Mouse (Mus musculus): ENCODE measurements around the gene Amd1. TPM values are rescaled to one million over a fixed set of nuclear protein-coding genes. Genes with fewer than 3 reads are reported as not detected.

Amd1 gene
- polyA plus RNA-seq, 1 experiment, result 34.0 TPM

GRCm38 (mm10) chr10:40339351-40339964 is 37.5 kb upstream of the Amd1 start, which contains the start of gene Cdk19:
Cdk19 (plus strand) TSS chr10:40339564.
- TF ChIP-seq MYOD1 (IDR thresholded peaks at IDR 0.05; ENCODE audit: control insufficient read depth in 1 of 3, insufficient read length in 2 of 3, low read depth in 2 of 3), result no peak
- no peak for TF ChIP-seq REST (IDR thresholded peaks at IDR 0.05; ENCODE audit: insufficient read depth, insufficient read length)
- TF ChIP-seq POLR2AphosphoS2 (IDR thresholded peaks at IDR 0.05; ENCODE audit: insufficient read length, low read depth), result no peak
- no peak for TF ChIP-seq USF1 (IDR thresholded peaks at IDR 0.05; ENCODE audit: low read depth)
- TF ChIP-seq E2F4 (IDR thresholded peaks at IDR 0.05; ENCODE audit: insufficient read depth), result no peak
- TF ChIP-seq TCF12 (IDR thresholded peaks at IDR 0.05; ENCODE audit: insufficient read depth, poor library complexity, severe bottlenecking), result no peak
- no peak for TF ChIP-seq MYOG (IDR thresholded peaks at IDR 0.05; ENCODE audit: control insufficient read depth in 1 of 3, insufficient read depth in 1 of 3, insufficient read length in 2 of 3, low read depth in 2 of 3)
- no peak for TF ChIP-seq POLR2A (IDR thresholded peaks at IDR 0.05; ENCODE audit: insufficient read length, low read depth)
- no peak for TF ChIP-seq SRF (IDR thresholded peaks at IDR 0.05; ENCODE audit: control insufficient read depth, insufficient read length, low read depth)
- TF ChIP-seq MAX (IDR thresholded peaks at IDR 0.05; ENCODE audit: low read depth), result no peak
- no peak for TF ChIP-seq CEBPB (IDR thresholded peaks at IDR 0.05; ENCODE audit: insufficient read depth, poor library complexity, severe bottlenecking)
- TF ChIP-seq TCF3 (IDR thresholded peaks at IDR 0.05; ENCODE audit: insufficient read length, low read depth), result no peak
- no peaks in the 10 kb centered on the region for H3K79me2 ChIP-seq (ENCODE audit: control insufficient read depth, insufficient read depth)
- H3ac ChIP-seq (ENCODE audit: control insufficient read depth, insufficient read length), result no peak within 1 kb of the TSS
- H3K36me3 ChIP-seq (ENCODE audit: control insufficient read depth, insufficient read depth), result no peaks in the 10 kb centered on the region
- H3K27me3 ChIP-seq (ENCODE audit: control insufficient read depth, insufficient read depth, insufficient read length), result no peaks in the 10 kb centered on the region
- H3K4me2 ChIP-seq (ENCODE audit: low read depth), result no peak within 1 kb of the TSS
- H3K4me3 ChIP-seq, result no peak within 1 kb of the TSS

GRCm38 (mm10) chr10:40332864-40333263 is 30.9 kb upstream of the Amd1 start:
- H3ac ChIP-seq (ENCODE audit: control insufficient read depth, insufficient read length), result no peak overlapping the region
- H3K36me3 ChIP-seq (ENCODE audit: control insufficient read depth, insufficient read depth), result no peaks in the 10 kb centered on the region
- H3K27me3 ChIP-seq (ENCODE audit: control insufficient read depth, insufficient read depth, insufficient read length), result no peaks in the 10 kb centered on the region
- H3K4me3 ChIP-seq, result no peak overlapping the region
- no peak for TF ChIP-seq POLR2A (IDR thresholded peaks at IDR 0.05; ENCODE audit: insufficient read length, low read depth)
- TF ChIP-seq CEBPB (IDR thresholded peaks at IDR 0.05; ENCODE audit: insufficient read depth, poor library complexity, severe bottlenecking), result no peak
- no peak for TF ChIP-seq SRF (IDR thresholded peaks at IDR 0.05; ENCODE audit: control insufficient read depth, insufficient read length, low read depth)
- TF ChIP-seq MYOD1 (IDR thresholded peaks at IDR 0.05; ENCODE audit: control insufficient read depth in 1 of 3, insufficient read length in 2 of 3, low read depth in 2 of 3), result no peak
- no peak for TF ChIP-seq TCF3 (IDR thresholded peaks at IDR 0.05; ENCODE audit: insufficient read length, low read depth)
- no peak for TF ChIP-seq E2F4 (IDR thresholded peaks at IDR 0.05; ENCODE audit: insufficient read depth)
- no peak for TF ChIP-seq TCF12 (IDR thresholded peaks at IDR 0.05; ENCODE audit: insufficient read depth, poor library complexity, severe bottlenecking)
- TF ChIP-seq USF1 (IDR thresholded peaks at IDR 0.05; ENCODE audit: low read depth), result no peak
- no peak for TF ChIP-seq MYOG (IDR thresholded peaks at IDR 0.05; ENCODE audit: control insufficient read depth in 1 of 3, insufficient read depth in 1 of 3, insufficient read length in 2 of 3, low read depth in 2 of 3)
- no peak for TF ChIP-seq MAX (IDR thresholded peaks at IDR 0.05; ENCODE audit: low read depth)
- TF ChIP-seq POLR2AphosphoS2 (IDR thresholded peaks at IDR 0.05; ENCODE audit: insufficient read length, low read depth), result no peak
- TF ChIP-seq REST (IDR thresholded peaks at IDR 0.05; ENCODE audit: insufficient read depth, insufficient read length), result no peak
- no peaks in the 10 kb centered on the region for H3K79me2 ChIP-seq (ENCODE audit: control insufficient read depth, insufficient read depth)
- H3K4me2 ChIP-seq (ENCODE audit: low read depth), result no peak overlapping the region

DNA sequence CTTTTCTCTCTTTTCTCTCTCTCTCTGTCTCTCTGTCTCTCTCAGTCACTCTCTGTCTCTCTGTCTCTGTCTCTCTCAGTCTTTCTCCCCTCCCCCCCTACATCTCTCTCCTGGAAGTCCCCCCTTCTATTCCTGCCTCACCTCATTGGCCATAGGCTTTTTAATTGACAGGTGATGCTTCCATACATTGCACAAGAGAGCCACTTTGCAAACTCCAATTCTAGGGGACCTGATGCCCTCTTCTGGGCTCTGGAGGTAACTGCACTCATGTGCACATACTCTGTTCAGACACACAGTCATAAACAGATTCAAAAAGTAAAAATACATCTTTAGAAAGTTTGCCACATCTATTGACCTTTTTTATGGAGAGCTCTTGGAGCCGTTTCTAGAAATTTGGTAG is 28.3 kb upstream of the Amd1 start:
- Histone ChIP-seq H3K4me2 (ENCODE audit: low read depth) (no peak overlapping the region), H3K27me3 (ENCODE audit: control insufficient read depth, insufficient read depth, insufficient read length) (no peaks in the 10 kb centered on the region), H3ac (ENCODE audit: control insufficient read depth, insufficient read length) (no peak overlapping the region), H3K4me3 (no peak overlapping the region), H3K36me3 (ENCODE audit: control insufficient read depth, insufficient read depth) (no peaks in the 10 kb centered on the region), H3K79me2 (ENCODE audit: control insufficient read depth, insufficient read depth) (no peaks in the 10 kb centered on the region)
- TF ChIP-seq USF1 (IDR thresholded peaks at IDR 0.05; ENCODE audit: low read depth) (no peak), CEBPB (IDR thresholded peaks at IDR 0.05; ENCODE audit: insufficient read depth, poor library complexity, severe bottlenecking) (no peak), TCF12 (IDR thresholded peaks at IDR 0.05; ENCODE audit: insufficient read depth, poor library complexity, severe bottlenecking) (no peak)

DNA sequence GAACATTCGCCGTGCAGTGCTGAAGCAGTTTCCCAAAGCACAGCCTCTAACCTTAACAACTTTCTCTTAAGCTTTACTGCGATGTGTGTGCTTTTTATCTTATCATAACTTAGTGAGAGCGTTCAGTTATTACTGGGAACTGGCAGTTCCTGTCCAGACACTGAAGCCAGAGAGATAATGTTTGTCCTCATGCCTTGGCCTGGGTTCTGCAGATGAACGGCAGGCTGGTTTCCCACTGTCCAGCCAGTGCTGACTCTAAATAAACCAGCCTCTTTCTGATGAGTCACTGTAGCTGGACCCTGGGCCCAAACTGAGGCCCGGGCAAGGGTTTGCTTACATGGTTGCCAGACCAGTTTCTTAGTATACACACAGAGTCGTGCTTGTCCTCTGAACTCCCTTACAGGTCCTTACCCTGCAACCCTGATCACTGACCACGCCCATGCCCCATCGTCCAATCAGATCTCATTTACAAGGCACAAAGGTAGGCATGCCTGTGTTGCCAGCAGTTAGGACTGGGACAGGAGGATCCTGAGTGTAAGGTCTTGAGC is 26.1 kb upstream of the Amd1 start:
- H3K36me3 ChIP-seq (ENCODE audit: control insufficient read depth, insufficient read depth), result no peaks in the 10 kb centered on the region
- no peak overlapping the region for H3K4me3 ChIP-seq

DNA sequence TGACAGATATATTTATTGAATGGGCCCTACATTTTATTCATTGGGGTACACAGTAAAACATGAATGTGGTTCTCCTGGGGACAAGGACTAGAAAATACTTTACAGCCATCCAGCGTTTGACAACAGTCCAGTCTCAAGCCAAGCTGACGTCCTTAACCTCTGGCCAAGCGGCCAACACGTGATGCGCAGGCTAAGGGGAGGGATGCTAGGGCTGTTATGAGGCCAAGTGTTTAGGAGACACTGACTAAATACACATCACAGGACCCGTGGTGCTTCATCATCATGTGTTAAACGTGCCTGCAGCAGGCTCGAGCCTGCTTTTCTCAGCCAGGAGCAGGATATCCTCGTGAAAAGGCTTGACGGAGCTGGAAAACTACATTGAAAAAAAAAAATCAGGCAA is 18.3 kb upstream of the Amd1 start:
- Histone ChIP-seq H3K27me3 (ENCODE audit: control insufficient read depth, insufficient read depth, insufficient read length) (no peaks in the 10 kb centered on the region), H3K36me3 (ENCODE audit: control insufficient read depth, insufficient read depth) (no peaks in the 10 kb centered on the region), H3K4me2 (ENCODE audit: low read depth) (no peak overlapping the region), H3K79me2 (ENCODE audit: control insufficient read depth, insufficient read depth) (no peaks in the 10 kb centered on the region), H3K4me3 (no peak overlapping the region), H3ac (ENCODE audit: control insufficient read depth, insufficient read length) (no peak overlapping the region)
- TF ChIP-seq MYOG (IDR thresholded peaks at IDR 0.05; ENCODE audit: control insufficient read depth in 1 of 3, insufficient read depth in 1 of 3, insufficient read length in 2 of 3, low read depth in 2 of 3), result no peak
- TF ChIP-seq TCF12 (IDR thresholded peaks at IDR 0.05; ENCODE audit: insufficient read depth, poor library complexity, severe bottlenecking), result no peak
- TF ChIP-seq TCF3 (IDR thresholded peaks at IDR 0.05; ENCODE audit: insufficient read length, low read depth), result no peak
- no peak for TF ChIP-seq REST (IDR thresholded peaks at IDR 0.05; ENCODE audit: insufficient read depth, insufficient read length)
- TF ChIP-seq SRF (IDR thresholded peaks at IDR 0.05; ENCODE audit: control insufficient read depth, insufficient read length, low read depth), result no peak
- no peak for TF ChIP-seq POLR2A (IDR thresholded peaks at IDR 0.05; ENCODE audit: insufficient read length, low read depth)

More for the DNA sequence above, 26.1 kb upstream of the Amd1 start:
- TF ChIP-seq CEBPB (IDR thresholded peaks at IDR 0.05; ENCODE audit: insufficient read depth, poor library complexity, severe bottlenecking) (no peak), REST (IDR thresholded peaks at IDR 0.05; ENCODE audit: insufficient read depth, insufficient read length) (no peak), POLR2AphosphoS2 (IDR thresholded peaks at IDR 0.05; ENCODE audit: insufficient read length, low read depth) (no peak), POLR2A (IDR thresholded peaks at IDR 0.05; ENCODE audit: insufficient read length, low read depth) (no peak), MYOG (IDR thresholded peaks at IDR 0.05; ENCODE audit: control insufficient read depth in 1 of 3, insufficient read depth in 1 of 3, insufficient read length in 2 of 3, low read depth in 2 of 3) (no peak)
- H3ac ChIP-seq (ENCODE audit: control insufficient read depth, insufficient read length), result no peak overlapping the region
- no peaks in the 10 kb centered on the region for H3K79me2 ChIP-seq (ENCODE audit: control insufficient read depth, insufficient read depth)
- H3K27me3 ChIP-seq (ENCODE audit: control insufficient read depth, insufficient read depth, insufficient read length), result no peaks in the 10 kb centered on the region
- no peak overlapping the region for H3K4me2 ChIP-seq (ENCODE audit: low read depth)
